Mouse (Mus musculus) layer of hippocampus, postnatal 14 days (tissue): Measurements from ENCODE around the gene Spata5. TPM values are rescaled to one million over a fixed set of nuclear protein-coding genes. Genes with fewer than 3 reads are reported as not detected.

ENCODE experiments used
- DNase-seq, 2 experiments: peaks; one replicate each; pipeline ENCODE4 v3.0.0; 2021 to 2022; ENCODE audit warnings: low spot score in 2 of 2, mixed read lengths in 1 of 2
- total RNA-seq, 2 experiments: library from RNA; stranded (reverse); gene quantifications; 2 replicates each; pipeline ENCODE4 v1.2.3; 2021

Gene Spata5
- total RNA-seq, 2 experiments from 2014 or later, result 21.0 to 21.4 TPM

DNA sequence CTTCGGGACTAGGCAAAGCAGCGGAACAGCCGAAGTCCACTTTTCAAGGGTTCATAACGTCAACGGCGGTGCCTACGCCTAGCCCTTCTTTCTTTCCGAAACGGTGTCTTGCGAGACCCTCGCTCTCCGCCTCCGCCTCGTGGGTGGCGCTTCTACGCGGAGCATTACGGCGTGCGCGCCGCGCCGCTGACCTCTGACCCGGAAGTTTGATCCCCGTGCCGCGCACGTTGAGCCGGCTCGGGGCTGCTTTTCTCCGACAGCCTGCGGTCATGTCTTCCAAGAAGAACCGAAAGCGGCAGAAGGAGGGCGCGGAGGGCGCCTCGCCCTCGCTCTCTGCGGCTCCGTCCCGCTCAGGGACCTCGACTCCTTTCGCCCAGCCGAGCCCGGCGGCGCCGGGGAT, 376 bp downstream of the Spata5 start, which contains the start of gene Nudt6:
Gene Nudt6 (minus strand): TSS at position 140 of the 400 bp plus-strand sequence.
- peak; percentile 94 for DNase-seq

DNA sequence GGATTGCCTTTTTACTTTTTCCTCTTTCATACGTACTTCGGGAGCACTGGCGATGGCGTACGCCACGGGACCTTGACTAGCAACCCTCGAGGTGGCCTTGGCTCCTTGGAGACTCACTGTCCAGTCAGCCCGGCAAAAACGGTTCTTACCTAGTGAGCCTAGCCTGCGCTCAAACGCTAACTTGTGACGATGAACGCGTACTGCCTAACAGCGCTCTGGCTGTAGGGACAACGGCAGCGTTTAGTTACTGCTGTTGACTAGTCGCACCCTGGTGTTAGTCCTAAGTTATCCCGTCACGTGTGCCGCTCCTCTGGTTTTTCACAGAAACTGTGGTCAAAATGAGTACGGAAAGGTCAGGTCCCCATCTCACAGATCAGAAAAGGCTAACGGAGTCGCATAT, 945 bp downstream of the Spata5 start:
- peak; percentile 22 to 41 for DNase-seq

DNA sequence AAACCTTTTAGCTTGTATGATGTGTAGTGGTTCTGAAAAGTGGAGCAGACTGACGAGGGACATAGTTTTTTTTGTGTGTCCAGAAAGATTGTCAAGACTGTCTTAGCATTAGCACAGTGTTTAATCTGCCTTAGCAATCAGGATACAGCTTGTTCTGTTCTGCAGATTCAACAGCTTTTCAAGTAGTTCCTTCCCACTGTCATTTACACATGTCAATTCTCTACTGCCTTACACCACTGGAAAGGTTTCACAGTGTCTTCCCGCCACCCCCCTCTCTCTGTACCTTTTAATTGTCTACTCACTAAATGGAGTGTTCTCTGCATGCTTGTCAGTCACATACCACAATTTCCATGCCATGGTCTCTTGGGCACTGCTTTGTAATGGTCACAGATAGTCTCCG, 1.5 kb downstream of the Spata5 start:
- no peak for DNase-seq

DNA sequence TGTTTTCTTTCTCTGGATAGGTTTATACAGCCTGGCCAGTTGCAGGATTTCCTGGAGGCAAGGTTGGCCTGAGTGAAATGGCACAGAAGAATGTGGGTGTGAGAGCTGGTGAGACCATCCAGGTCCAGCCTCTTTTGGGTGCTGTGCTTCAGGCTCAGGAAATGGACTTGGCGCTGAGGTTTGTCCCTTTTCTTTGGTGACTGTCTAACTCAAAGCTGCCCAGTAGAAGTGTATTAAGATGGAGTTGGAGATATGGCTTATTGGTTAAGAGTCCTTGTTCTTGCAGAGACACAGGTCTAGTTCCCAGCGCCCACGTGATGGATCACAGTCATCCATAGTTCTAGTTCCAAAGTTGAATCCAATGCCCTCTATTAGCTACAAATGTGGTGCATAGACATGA, 6.4 kb downstream of the Spata5 start:
- no peak for DNase-seq

DNA sequence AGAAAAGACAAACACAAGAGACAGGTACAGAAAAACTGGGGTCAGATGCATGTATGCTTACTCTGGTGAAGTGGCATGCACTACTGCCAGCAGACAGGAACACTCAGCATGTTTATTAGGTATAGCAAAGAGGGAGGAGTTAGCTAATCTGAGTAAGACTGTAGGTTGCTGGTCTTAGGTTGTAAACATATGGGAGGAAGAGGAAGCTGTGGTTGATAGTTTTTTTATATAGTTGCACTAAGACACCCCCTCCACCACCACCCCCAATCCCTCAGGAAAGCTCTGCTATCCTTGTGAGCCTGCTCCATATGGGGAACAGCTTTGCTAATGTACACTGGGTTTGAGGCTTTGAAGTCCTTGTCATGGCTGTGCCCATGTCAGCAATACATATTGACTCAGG, 10.7 kb downstream of the Spata5 start:
- DNase-seq, result no peak

DNA sequence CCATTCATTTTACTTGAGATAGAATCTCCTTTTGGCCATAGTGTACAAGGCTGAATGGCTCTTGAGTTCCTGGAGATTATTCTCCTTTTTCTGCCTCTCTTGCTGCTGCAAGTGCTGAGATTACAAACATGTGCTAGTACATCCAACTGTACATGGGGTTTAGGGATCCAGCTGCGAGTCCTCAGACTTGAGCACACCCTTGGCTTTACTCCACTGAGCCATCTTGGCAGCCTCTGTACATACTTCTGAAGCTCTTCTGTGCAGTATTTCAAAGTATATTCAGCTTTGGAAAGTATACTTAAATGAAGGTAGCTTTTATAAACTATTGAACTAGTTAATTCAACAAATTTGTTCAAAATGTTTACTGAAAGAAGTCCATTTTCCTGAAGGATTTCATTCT, 20.1 kb downstream of the Spata5 start:
- no peak for DNase-seq

DNA sequence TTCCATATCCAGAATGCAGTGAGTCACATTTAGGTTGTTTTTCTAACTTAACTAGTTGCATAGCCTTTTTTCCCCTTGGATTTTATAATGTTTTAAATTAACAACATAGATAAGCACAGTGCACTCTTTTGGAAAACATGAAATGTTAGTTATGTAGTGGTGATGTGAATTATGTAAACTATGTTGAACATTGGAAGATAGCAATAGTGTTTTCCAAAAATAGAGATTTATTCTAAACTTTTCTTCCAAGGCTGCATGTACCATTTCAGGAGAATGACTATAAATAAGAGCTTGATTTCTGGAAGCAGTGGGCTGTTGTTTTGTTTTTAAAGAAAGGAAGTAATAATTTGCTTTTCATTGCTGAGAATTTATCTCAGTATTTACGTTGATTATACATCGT, 23.7 kb downstream of the Spata5 start:
- DNase-seq, result no peak

DNA sequence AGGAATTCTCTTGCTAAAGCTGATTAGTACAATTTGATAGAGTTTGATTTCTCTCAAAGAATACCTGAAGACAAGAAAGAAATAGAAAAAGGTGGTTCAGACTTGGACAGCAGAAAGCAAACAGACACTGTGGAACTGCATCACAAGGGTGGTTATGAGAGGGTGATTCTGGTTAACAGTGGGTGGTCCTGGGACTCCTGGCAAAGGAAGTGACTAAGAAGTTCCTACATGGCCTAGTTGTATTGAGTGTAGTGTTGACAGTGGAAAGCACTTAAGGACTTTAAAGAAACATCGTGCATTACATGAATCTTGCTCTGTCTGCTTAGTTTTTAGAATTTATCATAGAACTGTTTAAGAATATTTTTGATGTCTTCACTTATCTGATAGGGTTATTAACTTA, 36.3 kb downstream of the Spata5 start:
- DNase-seq, result no peak

DNA sequence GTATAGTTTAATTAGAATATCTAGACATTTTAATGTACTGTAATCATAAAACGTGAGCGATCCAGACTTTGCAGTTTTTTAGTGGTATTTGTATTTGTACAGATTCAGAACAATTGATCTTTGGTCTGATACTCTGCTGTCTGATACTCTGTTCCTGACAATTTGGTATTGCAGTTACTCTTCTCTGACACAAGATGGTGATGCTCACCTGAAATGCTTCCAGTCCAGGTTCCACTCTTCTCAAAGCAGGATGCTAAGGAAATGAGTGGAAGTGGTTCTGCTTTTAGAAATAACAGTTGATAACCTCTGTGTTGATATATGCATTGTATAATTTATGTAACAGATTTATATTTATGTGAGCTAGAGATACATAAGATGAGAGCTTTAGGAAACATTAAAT, 48.5 kb downstream of the Spata5 start:
- peak in 1 of 2 experiments; percentile 24 for DNase-seq

DNA sequence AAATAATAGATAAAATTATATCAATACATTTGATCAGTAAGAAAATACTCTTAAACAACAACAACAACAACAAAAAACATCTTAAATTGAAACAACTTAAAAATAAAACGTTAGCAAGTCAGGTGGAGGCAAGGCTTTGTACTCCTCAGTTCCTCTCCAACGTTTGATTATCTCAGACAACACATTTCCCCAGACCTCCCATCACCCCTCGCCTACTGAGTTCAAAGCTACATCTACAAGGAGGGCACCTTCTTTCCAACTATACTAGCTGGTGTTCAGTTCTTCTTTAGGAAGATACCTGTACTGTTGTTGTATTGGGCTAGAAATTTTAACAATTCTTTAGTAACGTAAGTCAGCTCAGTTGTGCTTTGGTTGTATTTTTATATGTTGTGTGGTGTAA, 49.7 kb downstream of the Spata5 start:
- no peak for DNase-seq

DNA sequence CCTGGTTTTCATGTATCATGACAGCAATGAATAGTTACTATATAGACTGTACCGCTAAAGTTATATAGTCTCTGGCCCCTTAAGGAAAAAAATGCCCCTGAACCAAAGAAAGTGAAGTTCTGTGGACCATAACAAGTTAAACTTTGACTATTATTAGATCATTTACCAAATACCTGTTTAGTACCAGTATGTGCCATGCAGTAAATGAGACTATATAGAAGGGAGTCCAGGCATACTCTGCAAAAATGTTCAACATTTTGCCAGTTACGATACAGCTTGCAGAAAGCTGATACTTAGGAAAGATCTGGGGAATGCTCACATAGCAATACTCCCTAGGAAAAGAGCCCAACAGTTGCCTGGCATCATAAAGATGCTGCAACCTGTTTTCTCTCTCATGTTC, 51.2 kb downstream of the Spata5 start:
- DNase-seq, result no peak

DNA sequence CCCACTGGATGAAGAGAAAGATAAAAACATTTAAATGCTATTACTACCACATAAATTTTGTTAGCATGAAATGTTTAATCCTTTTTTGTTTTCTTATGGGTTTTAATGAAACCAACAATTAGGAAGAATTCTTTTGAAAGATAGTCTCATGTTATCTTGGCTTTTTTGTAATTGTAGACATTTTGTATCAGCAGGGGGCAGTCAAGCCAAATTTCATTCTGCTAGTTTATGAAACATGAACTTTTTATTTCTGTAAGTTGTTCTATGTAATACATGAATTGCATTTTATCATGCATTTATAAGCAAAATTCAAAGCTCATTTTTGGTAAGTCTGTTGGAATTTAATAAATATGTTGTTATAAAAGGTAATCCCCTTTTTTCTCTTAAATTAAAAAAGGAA, 52.8 kb downstream of the Spata5 start:
- DNase-seq, result peak in 1 of 2 experiments; percentile 17

DNA sequence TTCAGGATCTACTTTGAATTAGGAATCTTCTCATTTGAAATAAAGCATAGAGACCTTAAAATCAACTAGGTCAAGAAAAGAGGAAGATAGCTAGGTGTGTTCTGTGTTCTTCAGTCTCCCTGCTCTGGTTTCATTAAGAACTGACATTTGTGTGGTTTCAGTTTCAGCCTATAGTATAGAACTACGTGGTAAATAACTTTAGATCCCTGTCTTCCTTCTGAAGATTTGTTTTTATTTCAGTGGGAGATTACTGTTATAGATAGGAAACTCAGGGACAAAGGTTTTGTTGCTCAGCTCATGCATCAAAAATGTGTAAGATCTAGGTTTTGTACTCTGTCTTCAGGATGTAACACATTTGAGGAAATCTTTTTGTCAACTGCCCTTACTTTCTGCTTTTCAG, 56.8 kb downstream of the Spata5 start:
- no peak for DNase-seq

DNA sequence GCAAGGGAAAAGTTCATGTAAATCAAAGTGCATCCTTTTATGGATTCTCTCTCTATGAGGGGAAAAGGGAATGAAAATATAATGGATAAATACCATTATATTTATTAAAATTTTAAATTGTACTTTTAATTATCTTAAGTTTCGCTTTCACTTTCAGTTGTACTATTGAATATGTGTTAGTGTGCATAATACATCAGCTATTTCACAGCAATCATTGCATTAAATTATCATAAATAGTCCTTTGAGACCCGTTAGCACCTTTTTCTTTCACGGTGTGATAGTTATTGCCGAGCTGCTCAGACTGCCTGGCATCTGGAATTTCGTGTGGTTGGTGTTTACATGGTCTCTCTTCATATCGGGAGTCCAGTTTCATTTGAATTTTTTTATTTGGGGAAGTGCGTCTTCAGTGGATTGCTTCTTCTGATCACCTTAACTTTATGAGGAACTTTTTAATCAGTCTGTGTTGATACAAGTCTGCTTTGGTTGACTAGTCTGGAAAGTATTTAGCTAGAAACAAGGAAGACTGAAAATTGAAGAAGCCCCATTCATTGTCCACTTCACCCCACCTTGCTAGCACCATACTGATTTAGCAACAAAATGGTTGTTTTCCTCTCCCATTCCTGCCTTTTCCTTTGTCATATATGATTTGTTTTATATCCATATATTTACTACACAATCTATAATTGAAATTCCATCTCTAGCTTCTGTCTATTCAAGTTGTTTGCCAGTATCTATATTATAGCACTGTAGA, 57.9 kb downstream of the Spata5 start:
- no peak for DNase-seq

DNA sequence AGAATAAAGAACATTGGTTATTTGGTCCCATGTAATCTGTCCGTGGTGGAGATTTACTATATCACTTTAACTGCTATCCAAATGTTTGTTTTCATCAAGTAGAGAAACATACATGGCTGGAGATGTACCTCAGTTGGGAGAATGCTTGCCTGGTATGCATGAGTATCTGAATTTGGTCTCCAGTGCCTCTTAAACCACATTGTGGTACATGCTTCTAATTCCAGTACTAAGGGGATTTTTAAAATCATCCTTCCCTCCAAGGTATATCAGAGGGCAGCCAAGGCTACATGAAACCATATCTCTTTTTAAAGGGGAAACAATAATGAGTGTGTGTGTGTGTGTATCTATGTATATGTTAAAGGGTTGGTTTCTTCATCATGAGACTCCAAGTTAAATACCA, 60.1 kb downstream of the Spata5 start:
- DNase-seq, result no peak

DNA sequence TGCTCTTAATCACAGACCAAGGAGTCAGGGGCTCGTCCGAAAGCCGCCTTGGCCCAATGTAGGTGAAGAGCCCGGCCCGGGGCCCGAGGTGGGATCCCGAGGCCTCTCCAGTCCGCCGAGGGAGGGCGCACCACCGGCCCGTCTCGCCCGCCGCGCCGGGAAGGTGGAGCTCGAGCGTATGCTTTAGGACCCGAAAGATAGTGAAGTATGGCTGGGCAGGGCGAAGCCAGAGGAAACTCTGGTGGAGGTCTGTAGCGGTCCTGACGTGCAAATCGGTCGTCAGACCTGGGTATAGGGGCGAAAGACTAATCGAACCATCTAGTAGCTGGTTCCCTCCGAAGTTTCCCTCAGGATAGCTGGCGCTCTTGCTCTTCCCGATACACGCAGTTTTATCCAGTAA, 61.6 kb downstream of the Spata5 start:
- no peak for DNase-seq

DNA sequence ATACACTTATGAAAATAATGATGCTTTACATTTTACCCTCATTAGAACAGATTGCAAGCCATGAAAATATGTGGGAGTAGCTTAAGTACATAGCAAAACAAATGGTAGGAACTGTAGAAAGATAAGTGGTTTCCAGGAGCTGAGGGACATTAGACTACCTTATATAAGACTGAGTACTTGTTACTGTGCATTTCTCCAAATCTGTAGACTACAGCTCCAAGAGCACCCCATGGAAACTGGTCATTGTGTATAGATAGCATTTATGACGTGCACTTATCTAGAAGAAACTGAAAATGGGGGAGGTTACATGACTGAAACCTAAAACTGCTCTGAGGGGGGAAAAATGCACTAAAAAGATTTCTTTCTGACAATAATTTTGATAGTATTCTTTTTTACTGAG, 63.0 kb downstream of the Spata5 start:
- DNase-seq, result no peak

DNA sequence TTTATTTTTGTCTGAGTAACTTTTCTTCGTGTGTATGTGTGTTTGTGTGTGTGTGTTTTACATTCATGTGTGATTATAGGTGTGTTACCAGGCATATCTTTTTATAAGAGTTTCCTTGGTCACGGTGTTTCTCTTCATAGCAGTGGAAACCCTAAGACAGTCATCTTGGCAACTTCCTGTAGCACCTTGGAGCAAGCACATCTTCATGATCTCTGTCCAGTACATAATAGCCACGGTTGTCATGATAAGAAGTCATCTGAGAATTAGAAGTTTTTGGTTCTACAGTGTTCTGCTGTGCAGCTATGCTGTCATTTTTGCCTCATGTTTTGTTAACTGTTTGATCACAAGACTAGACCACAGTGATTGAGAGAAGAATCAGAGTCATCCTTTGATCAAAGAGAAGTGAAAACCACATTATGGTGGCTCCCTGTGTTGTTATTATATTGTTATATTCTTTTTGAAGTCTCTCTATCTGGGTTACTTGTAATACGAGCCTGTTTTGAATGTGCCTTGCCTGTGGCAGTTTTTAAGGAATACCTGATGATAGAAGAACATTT, 64.1 kb downstream of the Spata5 start:
- no peak for DNase-seq

DNA sequence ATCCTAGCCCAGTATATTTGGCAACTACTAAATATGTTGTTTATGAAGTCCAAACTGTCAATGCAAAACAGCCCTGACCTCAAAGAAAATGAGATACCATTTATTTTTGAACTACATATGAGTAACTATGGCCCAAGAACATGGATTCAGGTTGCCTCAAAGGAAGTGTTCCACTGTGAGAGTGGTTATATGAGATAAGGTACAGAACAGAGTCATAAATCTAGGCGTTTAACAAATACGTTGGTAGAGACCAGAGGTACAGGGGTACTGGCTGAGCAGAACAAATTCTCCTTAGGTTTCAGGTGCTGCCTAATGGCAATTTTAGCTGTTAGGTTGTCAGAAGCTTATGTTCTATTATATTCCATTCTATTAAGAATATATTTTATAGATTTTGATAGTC, 67.9 kb downstream of the Spata5 start:
- no peak for DNase-seq

DNA sequence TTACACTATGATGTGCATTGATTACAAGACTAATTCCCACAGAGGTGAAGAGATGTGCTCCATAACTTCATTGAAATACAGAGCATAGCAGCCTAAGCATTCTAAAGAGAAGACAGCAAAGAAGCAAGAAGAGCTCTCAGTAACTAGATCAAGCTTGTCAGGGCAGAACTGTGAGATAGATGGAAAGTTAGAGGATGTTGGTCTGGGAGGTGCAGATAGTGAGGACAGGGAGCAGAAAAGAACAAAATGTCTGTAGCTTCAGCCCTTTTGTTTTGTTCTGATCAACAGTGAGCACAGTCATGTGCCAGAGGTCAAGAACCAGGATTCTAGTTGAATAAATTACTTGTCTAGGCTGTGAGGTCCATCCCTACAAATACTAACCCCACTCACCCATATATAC, 68.5 kb downstream of the Spata5 start:
- DNase-seq, result no peak

DNA sequence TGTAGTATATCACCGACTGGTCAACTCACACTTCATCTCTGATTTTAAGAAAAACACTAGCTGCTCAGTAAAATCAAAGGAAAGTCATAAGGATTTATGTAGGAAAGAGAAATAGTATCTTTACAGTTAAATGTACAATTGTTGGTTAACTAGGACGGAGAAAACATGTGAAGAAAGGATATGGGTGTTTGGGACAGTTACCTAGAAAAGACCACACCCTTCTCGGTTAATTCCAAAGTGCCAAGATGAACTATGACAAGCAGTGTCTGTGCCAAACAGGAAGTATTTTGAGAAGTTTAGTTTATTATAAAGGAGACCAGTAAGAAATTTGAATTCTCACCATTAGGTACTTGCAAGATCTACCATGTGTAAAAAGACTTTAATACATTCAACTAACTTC, 70.3 kb downstream of the Spata5 start:
- no peak for DNase-seq

DNA sequence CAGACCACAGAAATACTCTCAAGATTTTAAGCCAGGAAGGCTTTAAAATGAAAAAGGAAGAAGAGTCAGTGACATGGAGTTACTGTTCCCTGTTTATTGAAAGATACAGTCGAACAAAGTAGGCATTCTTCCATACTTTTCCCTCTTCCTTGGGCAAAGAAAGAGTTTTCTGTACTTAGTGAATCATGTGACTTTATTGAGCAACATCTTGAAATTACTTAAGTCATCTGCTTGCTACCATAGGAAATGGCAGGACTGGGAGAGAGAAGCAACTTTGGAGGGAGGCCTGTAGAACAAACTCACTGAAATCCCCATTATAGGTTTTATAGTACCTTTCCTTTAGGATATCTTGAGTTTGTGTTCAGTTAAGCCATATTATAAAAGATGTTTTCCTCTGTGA, 81.2 kb downstream of the Spata5 start:
- no peak for DNase-seq

DNA sequence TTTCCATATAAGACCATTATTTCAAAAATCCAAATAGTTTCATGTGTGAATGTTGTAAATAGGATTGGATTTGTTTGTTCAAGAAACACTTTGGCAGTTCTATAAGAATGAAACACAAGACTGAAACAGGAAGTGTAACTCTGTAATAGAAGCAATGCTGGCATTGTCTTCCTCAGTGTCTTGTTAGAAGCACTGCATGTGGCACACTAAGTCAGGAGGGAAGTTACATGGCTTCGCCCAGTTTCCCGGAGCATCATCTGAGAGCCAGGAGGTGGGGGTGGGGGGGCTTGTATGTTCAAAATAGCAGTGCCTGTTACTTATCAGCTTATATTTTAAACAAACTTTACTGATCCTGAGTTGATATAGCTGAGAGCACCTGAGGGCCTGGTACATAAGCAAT, 82.9 kb downstream of the Spata5 start:
- no peak for DNase-seq
